ENCODE assay signal across 12 mouse cellular contexts in genomic region chr4:143259718-143260349, GRCm38 (mm10). TPM values are rescaled to one million over a fixed set of nuclear protein-coding genes. Genes with fewer than 3 reads are reported as not detected.
DNase-seq lines count a peak whose midpoint lies in the region; ATAC-seq and TF ChIP-seq lines count a peak whose summit lies in the region.
"Had no signal": no experiment of that assay in that cellular context is flagged by ENCODE, and none has a peak within 500 bp of the region (broad histone marks: within the 10 kb centered on the region; RNA-seq: fewer than 3 reads in every experiment).

No protein-coding gene starts in this region.

- H3K27me3 ChIP-seq in liver, embryonic 11.5 days (replicated peaks; ENCODE audit: control insufficient read depth, insufficient read depth, low read length) = no peaks in the 10 kb centered on the region
- H3K27me3 ChIP-seq in liver, postnatal 0 days (ENCODE audit: insufficient read depth, low read length) = no peaks in the 10 kb centered on the region
- no peaks in the 10 kb centered on the region for H3K27me3 ChIP-seq in embryonic facial prominence, embryonic 12.5 days
- H3K27me3 ChIP-seq in limb, embryonic 14.5 days (ENCODE audit: control insufficient read depth, insufficient read depth, low read length) = no peaks in the 10 kb centered on the region

- H3K4me2 ChIP-seq in liver, embryonic 11.5 days = no peak overlapping the region
- no peak overlapping the region for H3K4me2 ChIP-seq in liver, postnatal 0 days (ENCODE audit: low read depth, low read length)
- no peak overlapping the region for H3K4me2 ChIP-seq in embryonic facial prominence, embryonic 12.5 days (replicated peaks)
- H3K4me2 ChIP-seq in limb, embryonic 14.5 days (replicated peaks; ENCODE audit: low read depth, low read length, severe bottlenecking) = no peak overlapping the region

- peaks cover 3% of the 10 kb centered on the region; the same call in 1 of the 2 replicates for H3K4me1 ChIP-seq in liver, embryonic 11.5 days (replicated peaks; ENCODE audit: control insufficient read depth, insufficient read depth, low read length)
- peaks cover 3% of the 10 kb centered on the region; the same call in 1 of the 2 replicates for H3K4me1 ChIP-seq in liver, postnatal 0 days (ENCODE audit: insufficient read depth)
- peaks cover 6% of the 10 kb centered on the region; the same call in 1 of the 2 replicates for H3K4me1 ChIP-seq in embryonic facial prominence, embryonic 12.5 days
- 0 out of 2 replicates have a peak, but pooled peaks cover 6% of the 10 kb centered on the region for H3K4me1 ChIP-seq in limb, embryonic 14.5 days (ENCODE audit: control insufficient read depth, insufficient read depth, low read length)

- DNase-seq in liver, embryonic 11.5 days (ENCODE audit: low spot score) = no peak
- DNase-seq in liver, postnatal 0 days = no peak
- DNase-seq in limb, embryonic 14.5 days (ENCODE audit: low spot score) = peak; percentile 56
- peak; percentile 32 for DNase-seq in retina, embryonic 14.5 days (ENCODE audit: low spot score)
- no peak for DNase-seq in thymus, postnatal 4 days
- DNase-seq in thymus, postnatal 10 days (ENCODE audit: low spot score in 2 of 2) = no peak
- DNase-seq: cerebellum, postnatal 36 days; gastrocnemius, postnatal 14 days; layer of hippocampus, postnatal 36 days; lung, postnatal 14 days; thymus, adult 18-20 months had no signal

- ATAC-seq in liver, embryonic 11.5 days (replicated peaks; ENCODE audit: low FRiP score) = peak; percentile 69
- ATAC-seq in liver, postnatal 0 days = no peak
- 0 out of 2 replicates have a peak, but pooled peaks have one; percentile 25 for ATAC-seq in embryonic facial prominence, embryonic 12.5 days (ENCODE audit: insufficient number of reproducible peaks, insufficient read depth, low FRiP score, low TSS enrichment)
- no peak for ATAC-seq in limb, embryonic 14.5 days (ENCODE audit: low FRiP score, low read depth)

- H3K27ac ChIP-seq in liver, embryonic 11.5 days (ENCODE audit: low read depth, low read length) = no peak overlapping the region
- H3K27ac ChIP-seq in liver, postnatal 0 days (ENCODE audit: low read depth) = no peak overlapping the region
- no peak overlapping the region for H3K27ac ChIP-seq in embryonic facial prominence, embryonic 12.5 days
- no peak overlapping the region for H3K27ac ChIP-seq in limb, embryonic 14.5 days (replicated peaks; ENCODE audit: low read depth, low read length)

- no peaks in the 10 kb centered on the region for H3K9me3 ChIP-seq in liver, embryonic 11.5 days (ENCODE audit: control insufficient read depth, low read length)
- H3K9me3 ChIP-seq in liver, postnatal 0 days (ENCODE audit: low read length) = no peaks in the 10 kb centered on the region
- no peaks in the 10 kb centered on the region for H3K9me3 ChIP-seq in embryonic facial prominence, embryonic 12.5 days
- no peaks in the 10 kb centered on the region for H3K9me3 ChIP-seq in limb, embryonic 14.5 days (ENCODE audit: control insufficient read depth, low read length)

- no peak for TF ChIP-seq EP300 in liver, postnatal 0 days (IDR thresholded peaks at IDR 0.05; ENCODE audit: low read depth)

- 20% methylated on average over 8 of the region's 8 CpGs for WGBS in liver, embryonic 11.5 days
- WGBS in liver, postnatal 0 days (ENCODE audit: insufficient replicate concordance) = 38% methylated on average over 7 of the region's 8 CpGs
- WGBS in embryonic facial prominence, embryonic 12.5 days = 49% methylated on average over 8 of the region's 8 CpGs
- WGBS in limb, embryonic 14.5 days = 50% methylated on average over 7 of the region's 8 CpGs

- TF ChIP-seq CTCF in liver, postnatal 0 days (IDR thresholded peaks at IDR 0.05; ENCODE audit: low read depth) = no peak

- no peak overlapping the region for H3K9ac ChIP-seq in liver, embryonic 11.5 days (ENCODE audit: low read depth, low read length)
- H3K9ac ChIP-seq in liver, postnatal 0 days (replicated peaks) = no peak overlapping the region
- H3K9ac ChIP-seq in embryonic facial prominence, embryonic 12.5 days = no peak overlapping the region
- no peak overlapping the region for H3K9ac ChIP-seq in limb, embryonic 14.5 days (ENCODE audit: low read depth, low read length, severe bottlenecking)

- H3K4me3 ChIP-seq in liver, embryonic 11.5 days (ENCODE audit: low read depth, low read length) = no peak overlapping the region
- H3K4me3 ChIP-seq in liver, postnatal 0 days (ENCODE audit: low read depth, low read length) = no peak overlapping the region
- H3K4me3 ChIP-seq in embryonic facial prominence, embryonic 12.5 days = no peak overlapping the region
- no peak overlapping the region for H3K4me3 ChIP-seq in limb, embryonic 14.5 days (replicated peaks; ENCODE audit: low read length)

- no peak for TF ChIP-seq POLR2A in limb, embryonic 14.5 days (IDR thresholded peaks at IDR 0.05; ENCODE audit: borderline replicate concordance, extremely low read depth, insufficient read depth, insufficient read length)

- no peaks in the 10 kb centered on the region for H3K36me3 ChIP-seq in liver, embryonic 11.5 days (ENCODE audit: control insufficient read depth, insufficient read depth, low read length)
- H3K36me3 ChIP-seq in liver, postnatal 0 days (replicated peaks; ENCODE audit: insufficient read depth, low read length) = no peaks in the 10 kb centered on the region
- no peaks in the 10 kb centered on the region for H3K36me3 ChIP-seq in embryonic facial prominence, embryonic 12.5 days
- H3K36me3 ChIP-seq in limb, embryonic 14.5 days (ENCODE audit: control insufficient read depth, insufficient read depth, low read length) = no peaks in the 10 kb centered on the region

RNA-seq across cellular contexts. Expression of gene Pdpn, which starts 39.5 kb away (rescaled TPM):
- polyA plus RNA-seq in liver, embryonic 11.5 days (2014; fragmentation: Nextera tagmentation; extraction: Ambion mirVana) = 5.5 and 6.0 TPM in 2 replicates
- 1.6 TPM in 2 replicates for polyA plus RNA-seq in liver, postnatal 0 days (2015; fragmentation: Nextera tagmentation; extraction: Ambion mirVana)
- 37.1 and 39.0 TPM in 2 replicates for polyA plus RNA-seq in embryonic facial prominence, embryonic 12.5 days (2016; fragmentation: Nextera tagmentation; extraction: Ambion mirVana)
- polyA plus RNA-seq in limb, embryonic 14.5 days (2012; rRNA removed) = 24.2 and 34.3 TPM in 2 replicates
- polyA plus RNA-seq in limb, embryonic 14.5 days (2014; fragmentation: Nextera tagmentation; extraction: Ambion mirVana) = 77.4 and 80.3 TPM in 2 replicates

RNA-seq across cellular contexts. Expression of gene Prdm2, which starts 47.0 kb away (rescaled TPM):
- polyA plus RNA-seq in liver, embryonic 11.5 days (2014; fragmentation: Nextera tagmentation; extraction: Ambion mirVana) = 7.3 and 8.3 TPM in 2 replicates
- polyA plus RNA-seq in liver, postnatal 0 days (2015; fragmentation: Nextera tagmentation; extraction: Ambion mirVana) = 2.6 and 4.1 TPM in 2 replicates
- polyA plus RNA-seq in embryonic facial prominence, embryonic 12.5 days (2016; fragmentation: Nextera tagmentation; extraction: Ambion mirVana) = 15.9 and 16.6 TPM in 2 replicates
- 26.2 and 28.8 TPM in 2 replicates for polyA plus RNA-seq in limb, embryonic 14.5 days (2012; rRNA removed)
- 14.2 and 17.2 TPM in 2 replicates for polyA plus RNA-seq in limb, embryonic 14.5 days (2014; fragmentation: Nextera tagmentation; extraction: Ambion mirVana)

Comparison
In these comparisons a context has a peak if more than half of its experiments do, and no peak if none do; other contexts are left out.
1. ATAC-seq: peak in liver, embryonic 11.5 days (single experiment) and embryonic facial prominence, embryonic 12.5 days (single experiment); none in liver, postnatal 0 days (single experiment) and limb, embryonic 14.5 days (single experiment).
2. DNase-seq: peak in limb, embryonic 14.5 days (single experiment) and retina, embryonic 14.5 days (single experiment); none in liver, embryonic 11.5 days (single experiment), liver, postnatal 0 days (single experiment), thymus, postnatal 4 days (single experiment) and thymus, postnatal 10 days (0 of 2).